Mouse (Mus musculus) kidney, embryonic 14.5 days (tissue): ENCODE data around the gene Ogdh. TPM values are rescaled to one million over a fixed set of nuclear protein-coding genes. Genes with fewer than 3 reads are reported as not detected.

Experiments used
- ATAC-seq: fragments of 200-750 bp; cut with Nextera tagmentation; 2 replicates; pipeline ENCODE4 v1.8.0; 2017; ENCODE audit warnings: moderate number of reproducible peaks, mild to moderate bottlenecking, moderate TSS enrichment, moderate library complexity; ENCODE audit not compliant: low FRiP score, low TSS enrichment
- H3K27ac ChIP-seq: fragments of 300-500 bp; sonication (generic); 2 replicates; pipeline ENCODE4 v1.5.1; 2014; ENCODE audit warnings: low read depth, mild to moderate bottlenecking, low read length, moderate library complexity, mixed read lengths
- H3K27me3 ChIP-seq: fragments of 300-500 bp; sonication (generic); 2 replicates; pipeline ENCODE4 v1.6.1; 2014; ENCODE audit warnings: mild to moderate bottlenecking, low read length; ENCODE audit not compliant: control insufficient read depth, insufficient read depth
- H3K36me3 ChIP-seq: fragments of 300-500 bp; sonication (generic); 2 replicates; pipeline ENCODE4 v1.6.1; 2014; ENCODE audit warnings: low read length, mixed read lengths; ENCODE audit not compliant: control insufficient read depth, insufficient read depth
- H3K4me1 ChIP-seq: fragments of 300-500 bp; sonication (generic); 2 replicates; pipeline ENCODE4 v1.6.1; 2014; ENCODE audit warnings: low read length, mixed read lengths; ENCODE audit not compliant: control insufficient read depth, insufficient read depth
- H3K4me2 ChIP-seq: fragments of 300-500 bp; sonication (generic); replicated peaks from 2 replicates; pipeline ENCODE4 v1.6.1; 2014; ENCODE audit warnings: low read depth, mild to moderate bottlenecking, low read length
- H3K4me3 ChIP-seq: fragments of 300-500 bp; sonication (generic); 2 replicates; pipeline ENCODE4 v1.5.1; 2014; ENCODE audit warnings: mild to moderate bottlenecking, low read length
- H3K9ac ChIP-seq: fragments of 300-500 bp; sonication (generic); 2 replicates; pipeline ENCODE4 v1.6.1; 2014; ENCODE audit warnings: low read depth, mild to moderate bottlenecking, low read length, moderate library complexity
- H3K9me3 ChIP-seq: fragments of 300-500 bp; sonication (generic); 2 replicates; pipeline ENCODE4 v1.6.1; 2016; ENCODE audit warnings: low read length; ENCODE audit not compliant: control insufficient read depth
- WGBS: fragments of 180-500 bp; shearing (Covaris S2); extraction: QIAGEN DNeasy Blood & Tissue Kit; methylation state at CpG from one replicate; pipeline ENCODE4 v1.1.7; 2014; 5-methylcytosine and 5-hydroxymethylcytosine counted together
- microRNA-seq: library from miRNA; unstranded; fragments of <30 nt; microRNA quantifications from one replicate; pipeline ENCODE4, GENCODE M21; 2016
- polyA plus RNA-seq: library from polyadenylated mRNA; unstranded; fragments of >200 nt; fragmentation: Nextera tagmentation; extraction: Ambion mirVana; gene quantifications from 2 replicates; pipeline ENCODE4 v1.2.1, GENCODE M21; 2014

Gene Ogdh
- polyA plus RNA-seq, 1 experiment from 2014 or later, result 108 TPM

GRCm38 (mm10) chr11:6403830-6404405, 112.5 kb downstream of the Ogdh start:
- no peak overlapping the region for H3K4me3 ChIP-seq
- H3K4me1 ChIP-seq, result peaks cover 21% of the 10 kb centered on the region
- no peaks in the 10 kb centered on the region for H3K27me3 ChIP-seq
- peaks cover 68% of the 10 kb centered on the region for H3K36me3 ChIP-seq
- H3K9ac ChIP-seq, result no peak overlapping the region
- no peak for ATAC-seq
- H3K4me2 ChIP-seq, result no peak overlapping the region
- 90% methylated on average over 5 of the region's 5 CpGs for WGBS
- no peaks in the 10 kb centered on the region for H3K9me3 ChIP-seq
- no peak overlapping the region for H3K27ac ChIP-seq

GRCm38 (mm10) chr11:6404699-6405566, 113.5 kb downstream of the Ogdh start:
- Histone ChIP-seq H3K4me3 (no peak overlapping the region), H3K4me2 (no peak overlapping the region), H3K9me3 (no peaks in the 10 kb centered on the region), H3K9ac (peak overlapping the region; percentile 44), H3K36me3 (peaks cover 58% of the 10 kb centered on the region), H3K27ac (peak overlapping the region; percentile 86; the same call in 1 of the 2 replicates), H3K27me3 (no peaks in the 10 kb centered on the region), H3K4me1 (peaks cover 21% of the 10 kb centered on the region)
- ATAC-seq, result 0 out of 2 replicates have a peak, but pooled peaks have one; percentile 5
- WGBS, result 76% methylated on average over 9 of the region's 9 CpGs

- peaks cover 21% of the 10 kb centered on the region for H3K4me1 ChIP-seq
- no peaks in the 10 kb centered on the region for H3K9me3 ChIP-seq
- peak overlapping the region; percentile 86 for H3K27ac ChIP-seq
- no peaks in the 10 kb centered on the region for H3K27me3 ChIP-seq
- H3K4me2 ChIP-seq, result no peak overlapping the region
- no peak overlapping the region for H3K4me3 ChIP-seq
- ATAC-seq, result peak; percentile 52
- H3K9ac ChIP-seq, result peak overlapping the region; percentile 44
- WGBS, result 54% methylated on average over 4 of the region's 4 CpGs
- H3K36me3 ChIP-seq, result peaks cover 52% of the 10 kb centered on the region
These were observed 114.2 kb downstream of the Ogdh start for GRCm38 (mm10) chr11:6405591-6406081.

Small RNA genes lying within 50 kb of the gene (microRNA-seq; reads per million reads assigned to microRNA genes)
- gene Mir7651, result 1.9 reads per million

Other genes with a start within 250 kb of the Ogdh start
- gene Camk2b, start 225.3 kb upstream of the Ogdh start, polyA plus RNA-seq, result 4.2 and 4.4 TPM in 2 replicates
- 0.74 and 0.89 TPM in 2 replicates for gene A730071L15Rik, start 91.6 kb upstream of the Ogdh start, polyA plus RNA-seq
- gene Nudcd3, start 91.2 kb upstream of the Ogdh start, polyA plus RNA-seq, result 32.7 and 36.0 TPM in 2 replicates
- gene Npc1l1, start 61.5 kb upstream of the Ogdh start, polyA plus RNA-seq, result 0.05 and 0.11 TPM in 2 replicates
- gene Ddx56, start 23.9 kb upstream of the Ogdh start, polyA plus RNA-seq, result 80.7 and 112 TPM in 2 replicates
- 119 and 132 TPM in 2 replicates for gene Tmed4, start 16.8 kb upstream of the Ogdh start, polyA plus RNA-seq
- gene Zmiz2, start 97.4 kb downstream of the Ogdh start, polyA plus RNA-seq, result 11.0 and 14.6 TPM in 2 replicates
- 6,047 and 7,558 TPM in 2 replicates for gene Ppia, start 123.8 kb downstream of the Ogdh start, polyA plus RNA-seq
- gene H2afv, start 152.8 kb downstream of the Ogdh start, polyA plus RNA-seq, result 654 and 761 TPM in 2 replicates
- gene Purb, start 184.3 kb downstream of the Ogdh start, polyA plus RNA-seq, result 28.1 and 29.5 TPM in 2 replicates
- 0.57 and 0.60 TPM in 2 replicates for gene Myo1g, start 229.3 kb downstream of the Ogdh start, polyA plus RNA-seq